Mouse (Mus musculus): Measurements from ENCODE around the gene Serpina3j.

- TF ChIP-seq CTCF (IDR thresholded peaks at IDR 0.05; ENCODE audit: extremely low read depth, insufficient read length, insufficient replicate concordance, low read depth, low read length) (no peak), POLR2A (IDR thresholded peaks at IDR 0.05; ENCODE audit: low read depth, low read length) (no peak)
Measured at GRCm38 (mm10) chr12:104331701-104332100, 17.3 kb downstream of the Serpina3j start.
